Mouse (Mus musculus): Measurements from ENCODE around the gene Map2k6.

Map2k6 gene

GRCm38 (mm10) chr11:110450758-110451121 lies 51.8 kb downstream of the Map2k6 start:
- no peak for DNase-seq (ENCODE audit: low spot score in 2 of 2)

GRCm38 (mm10) chr11:110451590-110451989 lies 52.7 kb downstream of the Map2k6 start:
- no peak for DNase-seq (ENCODE audit: low spot score in 2 of 2)

- no peak for DNase-seq (ENCODE audit: low spot score in 2 of 2)
Observed at GRCm38 (mm10) chr11:110453445-110454154, 54.7 kb downstream of the Map2k6 start.

- no peak for DNase-seq (ENCODE audit: low spot score in 2 of 2)
Observed at GRCm38 (mm10) chr11:110457441-110457912, 58.6 kb downstream of the Map2k6 start.

GRCm38 (mm10) chr11:110460480-110460879 lies 61.6 kb downstream of the Map2k6 start:
- no peak for DNase-seq (ENCODE audit: low spot score in 2 of 2)

GRCm38 (mm10) chr11:110461560-110462331 lies 62.8 kb downstream of the Map2k6 start:
- DNase-seq (ENCODE audit: low spot score in 2 of 2) = no peak

GRCm38 (mm10) chr11:110462975-110463578 lies 64.2 kb downstream of the Map2k6 start:
- DNase-seq (ENCODE audit: low spot score in 2 of 2) = no peak

- DNase-seq (ENCODE audit: low spot score in 2 of 2) = no peak
Observed at GRCm38 (mm10) chr11:110463801-110464200, 64.9 kb downstream of the Map2k6 start.

GRCm38 (mm10) chr11:110469054-110469453 lies 70.1 kb downstream of the Map2k6 start:
- no peak for DNase-seq (ENCODE audit: low spot score in 2 of 2)

GRCm38 (mm10) chr11:110470561-110471273 lies 71.8 kb downstream of the Map2k6 start:
- no peak for DNase-seq (ENCODE audit: low spot score in 2 of 2)

- DNase-seq (ENCODE audit: low spot score in 2 of 2) = no peak
Observed at GRCm38 (mm10) chr11:110471362-110471761, 72.4 kb downstream of the Map2k6 start.

- no peak for DNase-seq (ENCODE audit: low spot score in 2 of 2)
Observed at GRCm38 (mm10) chr11:110472078-110472477, 73.2 kb downstream of the Map2k6 start.

GRCm38 (mm10) chr11:110473495-110473894 lies 74.6 kb downstream of the Map2k6 start:
- no peak for DNase-seq (ENCODE audit: low spot score in 2 of 2)

- no peak for DNase-seq (ENCODE audit: low spot score in 2 of 2)
Observed at GRCm38 (mm10) chr11:110476361-110477151, 77.6 kb downstream of the Map2k6 start.

- no peak for DNase-seq (ENCODE audit: low spot score in 2 of 2)
Observed at GRCm38 (mm10) chr11:110477961-110478869, 79.3 kb downstream of the Map2k6 start.

GRCm38 (mm10) chr11:110478978-110479384 lies 80.1 kb downstream of the Map2k6 start:
- no peak for DNase-seq (ENCODE audit: low spot score in 2 of 2)

GRCm38 (mm10) chr11:110481406-110481805 lies 82.5 kb downstream of the Map2k6 start:
- no peak for DNase-seq (ENCODE audit: low spot score in 2 of 2)

- no peak for DNase-seq (ENCODE audit: low spot score in 2 of 2)
Observed at GRCm38 (mm10) chr11:110482176-110482575, 83.3 kb downstream of the Map2k6 start.

GRCm38 (mm10) chr11:110482649-110483048 lies 83.7 kb downstream of the Map2k6 start:
- no peak for DNase-seq (ENCODE audit: low spot score in 2 of 2)

GRCm38 (mm10) chr11:110483165-110483564 lies 84.2 kb downstream of the Map2k6 start:
- peak in 1 of 2 experiments; percentile 30 for DNase-seq (ENCODE audit: low spot score in 2 of 2)
